In genomic region chr11:117406711-117407110, GRCm38 (mm10) we compare ENCODE assay signal across 10 mouse cellular contexts.
DNase-seq lines count a peak whose midpoint lies in the region; ATAC-seq lines count a peak whose summit lies in the region.
"Had no signal": no experiment of that assay in that cellular context is flagged by ENCODE, and none has a peak within 500 bp of the region (broad histone marks: within the 10 kb centered on the region; RNA-seq: fewer than 3 reads in every experiment).

No protein-coding gene starts in this region.

- H3K4me3 ChIP-seq in embryonic facial prominence, embryonic 12.5 days: 0 out of 2 replicates have a peak overlapping the region, but pooled peaks have one; percentile 31
- H3K4me3 ChIP-seq in embryonic facial prominence, embryonic 14.5 days (ENCODE audit: low read depth, low read length): no peak overlapping the region
- no peak overlapping the region for H3K4me3 ChIP-seq in hindbrain, embryonic 13.5 days
- no peak overlapping the region for H3K4me3 ChIP-seq in midbrain, embryonic 13.5 days (replicated peaks)
- H3K4me3 ChIP-seq: megakaryocyte, embryonic 14.5 days had no signal

- H3K27ac ChIP-seq in embryonic facial prominence, embryonic 12.5 days: no peak overlapping the region; the same call in 1 of the 2 replicates
- H3K27ac ChIP-seq in embryonic facial prominence, embryonic 14.5 days (replicated peaks; ENCODE audit: low read depth, low read length): no peak overlapping the region
- H3K27ac ChIP-seq in hindbrain, embryonic 13.5 days: peak overlapping the region; percentile 97
- peak overlapping the region; percentile 97 for H3K27ac ChIP-seq in midbrain, embryonic 13.5 days

- H3K27me3 ChIP-seq in embryonic facial prominence, embryonic 12.5 days: peaks cover 5% of the 10 kb centered on the region; the same call in 1 of the 2 replicates
- no peaks in the 10 kb centered on the region for H3K27me3 ChIP-seq in embryonic facial prominence, embryonic 14.5 days (replicated peaks; ENCODE audit: control insufficient read depth, insufficient read depth, low read length)
- H3K27me3 ChIP-seq in hindbrain, embryonic 13.5 days: peaks cover 21% of the 10 kb centered on the region; the same call in 1 of the 2 replicates
- no peaks in the 10 kb centered on the region for H3K27me3 ChIP-seq in midbrain, embryonic 13.5 days

- peaks cover 49% of the 10 kb centered on the region for H3K4me1 ChIP-seq in embryonic facial prominence, embryonic 12.5 days
- H3K4me1 ChIP-seq in embryonic facial prominence, embryonic 14.5 days (ENCODE audit: control insufficient read depth, insufficient read depth, low read length): peaks cover 27% of the 10 kb centered on the region
- peaks cover 57% of the 10 kb centered on the region for H3K4me1 ChIP-seq in hindbrain, embryonic 13.5 days (replicated peaks)
- H3K4me1 ChIP-seq in midbrain, embryonic 13.5 days (replicated peaks): peaks cover 70% of the 10 kb centered on the region

- peak overlapping the region; percentile 58; the same call in 1 of the 2 replicates for H3K4me2 ChIP-seq in embryonic facial prominence, embryonic 12.5 days (replicated peaks)
- peak overlapping the region; percentile 62; the same call in 1 of the 2 replicates for H3K4me2 ChIP-seq in embryonic facial prominence, embryonic 14.5 days (ENCODE audit: low read depth, low read length)
- peak overlapping the region; percentile 53 for H3K4me2 ChIP-seq in hindbrain, embryonic 13.5 days
- H3K4me2 ChIP-seq in midbrain, embryonic 13.5 days (replicated peaks): peak overlapping the region; percentile 54

- H3K9me3 ChIP-seq in embryonic facial prominence, embryonic 12.5 days: peaks cover 1% of the 10 kb centered on the region; the same call in 1 of the 2 replicates
- no peaks in the 10 kb centered on the region for H3K9me3 ChIP-seq in embryonic facial prominence, embryonic 14.5 days (ENCODE audit: control insufficient read depth, low read length)
- H3K9me3 ChIP-seq in hindbrain, embryonic 13.5 days: 0 out of 2 replicates have a peak, but pooled peaks cover 3% of the 10 kb centered on the region
- H3K9me3 ChIP-seq in midbrain, embryonic 13.5 days: peaks cover 5% of the 10 kb centered on the region; the same call in 1 of the 2 replicates

- H3K9ac ChIP-seq in embryonic facial prominence, embryonic 12.5 days: no peak overlapping the region
- no peak overlapping the region for H3K9ac ChIP-seq in embryonic facial prominence, embryonic 14.5 days (ENCODE audit: low read depth, low read length)
- peak overlapping the region; percentile 63 for H3K9ac ChIP-seq in hindbrain, embryonic 13.5 days
- peak overlapping the region; percentile 51 for H3K9ac ChIP-seq in midbrain, embryonic 13.5 days (replicated peaks)

- H3K36me3 ChIP-seq in embryonic facial prominence, embryonic 12.5 days: no peaks in the 10 kb centered on the region
- H3K36me3 ChIP-seq in embryonic facial prominence, embryonic 14.5 days (ENCODE audit: control insufficient read depth, insufficient read depth, low read length): no peaks in the 10 kb centered on the region
- no peaks in the 10 kb centered on the region for H3K36me3 ChIP-seq in hindbrain, embryonic 13.5 days
- no peaks in the 10 kb centered on the region for H3K36me3 ChIP-seq in midbrain, embryonic 13.5 days

- no peak for ATAC-seq in embryonic facial prominence, embryonic 12.5 days (ENCODE audit: insufficient number of reproducible peaks, insufficient read depth, low FRiP score, low TSS enrichment)
- ATAC-seq in embryonic facial prominence, embryonic 14.5 days (ENCODE audit: low read depth): no peak
- ATAC-seq in hindbrain, embryonic 13.5 days (ENCODE audit: low FRiP score): no peak
- no peak for ATAC-seq in midbrain, embryonic 13.5 days

- WGBS in embryonic facial prominence, embryonic 12.5 days: 77% methylated on average over 1 of the region's 1 CpGs
- WGBS in embryonic facial prominence, embryonic 14.5 days: 100% methylated on average over 1 of the region's 1 CpGs
- WGBS in hindbrain, embryonic 13.5 days: 69% methylated on average over 1 of the region's 1 CpGs
- WGBS in midbrain, embryonic 13.5 days: 50% methylated on average over 1 of the region's 1 CpGs

- DNase-seq in embryonic facial prominence, embryonic 14.5 days (ENCODE audit: low spot score): no peak
- DNase-seq in thymus, postnatal 0 days (ENCODE audit: low spot score): no peak
- no peak for DNase-seq in thymus, postnatal 36 days
- no peak for DNase-seq in kidney, adult 8-10 months
- DNase-seq: cerebellum, adult 2 months; kidney, postnatal 36 days had no signal

Comparison
In these comparisons a context has a peak if more than half of its experiments do, and no peak if none do; other contexts are left out.
1. H3K27ac ChIP-seq: peak in hindbrain, embryonic 13.5 days (single experiment) and midbrain, embryonic 13.5 days (single experiment); none in embryonic facial prominence, embryonic 12.5 days (single experiment) and embryonic facial prominence, embryonic 14.5 days (single experiment).
2. H3K9ac ChIP-seq: peak in hindbrain, embryonic 13.5 days (single experiment) and midbrain, embryonic 13.5 days (single experiment); none in embryonic facial prominence, embryonic 12.5 days (single experiment) and embryonic facial prominence, embryonic 14.5 days (single experiment).
3. Peak in every context shown above with its lines, with median percentiles within 50 percentile points of each other: H3K4me2 ChIP-seq.